Mouse (Mus musculus) urinary bladder, postnatal 4 days (tissue): ENCODE results near the gene Gm49361.
"Not testable (repeated sequence)": the region's sequence is repeated elsewhere in the genome, so short reads cannot be mapped to it uniquely, and the experiment has no call there.

Source experiments
- DNase-seq, 2 experiments: peaks; one replicate each; pipeline ENCODE4 v3.0.0; 2021 to 2022; ENCODE audit warnings: low spot score in 2 of 2

Gene Gm49361

GRCm38 (mm10) chr14:57746001-57746771 lies at the start of gene Gm49361:
TSS of gene Gm49361 (minus strand) at chr14:57746103.
- DNase-seq: peak; percentile 91

DNA sequence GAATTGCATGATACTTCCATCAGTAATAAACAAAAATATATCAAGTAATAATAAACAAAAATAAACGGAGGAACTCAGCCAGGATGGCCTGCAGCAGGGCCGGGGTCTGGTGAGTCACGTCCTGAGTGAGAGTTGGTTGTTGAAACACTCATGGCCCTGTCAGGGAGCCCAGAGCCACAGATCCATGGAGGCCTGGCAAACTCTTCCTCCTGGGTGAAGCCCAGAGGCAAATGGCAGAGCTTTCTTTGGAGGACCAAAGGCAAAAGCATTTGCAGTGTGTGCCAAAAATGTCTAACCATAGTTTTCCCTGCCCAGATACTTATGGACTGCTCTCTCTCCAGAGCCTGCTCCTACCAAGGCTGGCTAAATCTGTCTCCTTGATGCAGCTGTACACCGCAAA lies 45.3 kb upstream of the Gm49361 start:
- no peak for DNase-seq

DNA sequence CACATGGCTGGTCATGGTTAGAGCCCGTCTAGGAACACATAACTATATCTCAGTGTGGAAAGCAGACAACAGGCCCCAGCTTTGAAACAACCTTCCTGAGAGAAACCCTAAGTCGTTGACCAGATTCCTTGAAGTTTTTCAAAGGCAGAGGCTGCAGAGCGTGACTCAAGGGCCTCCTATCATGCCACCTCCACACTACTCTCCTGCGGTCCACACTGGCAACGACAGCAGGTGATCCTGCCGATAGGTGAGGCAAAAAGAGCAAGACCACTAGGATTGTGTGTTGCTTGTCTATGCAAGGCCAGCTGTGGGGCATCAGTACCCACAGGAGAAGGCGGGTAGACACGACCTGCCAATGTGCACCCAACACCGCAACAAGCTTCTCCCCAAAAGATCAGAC lies 43.9 kb upstream of the Gm49361 start:
- DNase-seq: no peak

DNA sequence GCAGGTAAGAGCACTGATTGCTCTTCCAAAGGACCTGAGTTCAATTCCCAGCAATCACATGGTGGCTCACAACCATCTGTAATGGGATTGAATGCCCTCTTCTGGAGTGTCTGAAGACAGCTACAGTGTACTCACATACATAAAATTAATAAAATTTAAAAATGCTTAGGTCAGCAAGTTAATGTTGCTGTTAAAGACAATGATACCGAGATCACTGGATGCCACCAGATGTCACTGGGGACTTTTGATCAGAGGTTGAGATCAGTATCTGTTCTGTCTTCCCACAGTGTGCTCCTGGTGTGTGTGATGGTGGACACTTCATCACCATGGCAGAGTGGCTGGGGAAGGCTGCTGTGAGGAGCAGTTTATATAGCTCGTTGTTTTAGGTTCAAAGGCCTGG lies 43.4 kb upstream of the Gm49361 start:
- DNase-seq: no peak

GRCm38 (mm10) chr14:57787406-57787805 lies 41.5 kb upstream of the Gm49361 start:
- no peak for DNase-seq

GRCm38 (mm10) chr14:57772157-57772815 lies 26.4 kb upstream of the Gm49361 start:
- DNase-seq: no peak

GRCm38 (mm10) chr14:57769102-57769501 lies 23.2 kb upstream of the Gm49361 start:
- no peak for DNase-seq

DNA sequence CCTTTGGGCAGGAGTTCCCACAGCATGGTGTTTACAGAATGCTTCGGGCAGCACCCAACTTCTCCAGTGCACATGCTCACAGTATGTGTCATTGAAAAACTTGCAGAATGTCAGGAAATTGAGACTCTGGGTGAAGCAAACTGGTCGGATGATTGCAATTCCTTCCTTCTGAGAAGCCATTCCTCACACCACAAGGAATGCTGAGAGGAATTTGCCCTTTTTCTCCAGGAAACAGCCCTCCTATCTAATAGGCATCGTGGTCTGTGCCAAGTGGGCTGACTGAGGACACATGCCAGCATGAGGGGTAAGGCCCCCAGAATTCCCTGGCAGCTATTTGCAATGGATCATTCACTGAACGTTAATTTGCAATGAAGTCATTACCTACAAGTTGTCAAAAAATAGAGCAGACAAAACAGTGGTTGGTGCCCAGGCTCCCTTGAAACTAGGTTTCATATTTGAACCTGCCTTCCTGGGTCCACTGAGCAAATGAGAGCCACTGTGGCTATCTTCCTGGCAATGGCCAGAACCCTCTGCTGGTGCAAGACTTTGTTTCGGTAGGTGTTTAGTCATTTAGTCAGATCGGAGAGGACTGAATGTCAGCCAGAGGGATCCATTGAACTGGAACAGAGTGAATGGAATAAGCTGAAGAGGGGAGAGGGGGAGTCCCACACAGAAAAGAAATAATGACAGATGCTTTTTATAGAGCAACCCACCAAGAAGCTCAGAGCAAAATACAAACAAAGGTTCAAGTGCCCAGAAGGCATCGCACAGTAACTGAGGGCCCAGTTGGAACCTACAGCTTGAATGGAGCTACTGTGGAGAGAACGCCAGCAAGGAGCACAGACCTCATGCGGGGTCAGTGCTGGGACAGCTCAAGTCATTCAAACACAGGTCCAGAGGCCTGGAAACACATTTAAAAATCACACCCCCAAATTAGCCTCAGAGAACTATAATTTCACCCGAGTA lies 14.8 kb upstream of the Gm49361 start:
- DNase-seq: no peak

GRCm38 (mm10) chr14:57758237-57758636 lies 12.3 kb upstream of the Gm49361 start, which contains the start of gene Lats2:
TSS of gene Lats2 (minus strand) at chr14:57758388.
- DNase-seq: no peak

- DNase-seq: no peak
These were observed 10.2 kb upstream of the Gm49361 start for GRCm38 (mm10) chr14:57756094-57756493.

DNA sequence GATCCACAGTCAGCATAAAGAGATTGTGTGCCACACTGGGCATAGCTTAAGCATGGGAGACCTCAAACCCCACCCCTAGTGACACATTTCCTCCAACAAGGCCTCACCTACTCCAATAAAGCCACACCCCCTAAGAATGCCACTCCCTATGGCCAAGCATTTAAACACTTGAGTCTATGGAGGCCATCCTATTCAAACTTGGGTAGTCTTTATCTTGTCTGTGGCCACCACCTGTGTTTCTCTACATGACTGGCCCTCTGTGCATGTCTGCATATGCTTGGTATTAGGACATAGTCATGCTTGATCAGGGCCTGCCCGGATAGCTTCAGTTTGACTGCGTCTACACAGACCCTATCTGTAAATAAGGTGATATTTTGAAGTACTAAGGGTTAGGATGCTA lies 9.8 kb upstream of the Gm49361 start:
- no peak for DNase-seq

GRCm38 (mm10) chr14:57753351-57753992 lies 7.6 kb upstream of the Gm49361 start:
- no peak for DNase-seq

- DNase-seq: not testable (repeated sequence)
These were observed 5.1 kb upstream of the Gm49361 start for GRCm38 (mm10) chr14:57751006-57751405.

DNA sequence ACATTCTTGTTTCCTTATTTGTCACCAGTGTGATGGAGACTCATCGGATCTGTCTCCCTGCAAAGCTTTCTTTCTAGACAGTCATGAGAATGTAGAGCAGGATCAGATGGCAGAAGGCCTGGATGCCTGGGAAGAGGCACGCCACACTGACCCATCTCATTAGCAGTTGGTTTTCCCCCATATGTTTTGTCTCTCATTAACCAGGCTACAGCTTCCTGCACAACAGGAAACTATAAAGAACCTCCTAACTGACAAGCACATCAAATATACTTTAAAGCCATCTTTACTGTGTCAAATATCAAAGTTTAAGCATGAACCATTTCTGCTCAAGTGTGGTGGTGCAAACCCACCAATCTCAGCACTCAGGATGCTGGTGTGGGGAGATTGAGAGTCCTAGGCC lies 3.6 kb upstream of the Gm49361 start:
- no peak for DNase-seq

- peak in 1 of 2 experiments; percentile 51 for DNase-seq
These were observed 473 bp downstream of the Gm49361 start for GRCm38 (mm10) chr14:57745291-57745969.

DNA sequence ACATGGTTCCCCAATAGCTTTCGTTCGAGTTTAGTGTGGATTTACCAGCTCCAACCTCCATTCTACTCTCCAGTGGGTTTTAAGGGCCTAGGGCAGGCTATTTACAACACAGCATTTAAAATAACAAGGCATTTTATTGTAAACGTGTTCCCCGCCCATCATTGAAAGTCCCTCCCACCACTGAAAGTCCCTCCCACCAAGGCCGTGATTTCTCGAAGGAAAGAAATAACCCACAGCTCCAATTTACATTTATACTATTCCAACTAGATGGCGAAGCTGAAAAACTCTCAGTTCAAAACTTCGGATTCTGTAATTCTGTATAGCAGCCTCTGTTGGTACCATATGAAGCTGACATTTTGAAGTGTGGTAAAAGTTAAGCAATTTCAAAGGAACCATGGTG lies 1.4 kb downstream of the Gm49361 start:
- DNase-seq: no peak

- DNase-seq: no peak
These were observed 5.3 kb downstream of the Gm49361 start for GRCm38 (mm10) chr14:57740651-57741050.

GRCm38 (mm10) chr14:57737089-57737488 lies 8.8 kb downstream of the Gm49361 start:
- no peak for DNase-seq

GRCm38 (mm10) chr14:57736141-57736540 lies 9.8 kb downstream of the Gm49361 start:
- DNase-seq: no peak

DNA sequence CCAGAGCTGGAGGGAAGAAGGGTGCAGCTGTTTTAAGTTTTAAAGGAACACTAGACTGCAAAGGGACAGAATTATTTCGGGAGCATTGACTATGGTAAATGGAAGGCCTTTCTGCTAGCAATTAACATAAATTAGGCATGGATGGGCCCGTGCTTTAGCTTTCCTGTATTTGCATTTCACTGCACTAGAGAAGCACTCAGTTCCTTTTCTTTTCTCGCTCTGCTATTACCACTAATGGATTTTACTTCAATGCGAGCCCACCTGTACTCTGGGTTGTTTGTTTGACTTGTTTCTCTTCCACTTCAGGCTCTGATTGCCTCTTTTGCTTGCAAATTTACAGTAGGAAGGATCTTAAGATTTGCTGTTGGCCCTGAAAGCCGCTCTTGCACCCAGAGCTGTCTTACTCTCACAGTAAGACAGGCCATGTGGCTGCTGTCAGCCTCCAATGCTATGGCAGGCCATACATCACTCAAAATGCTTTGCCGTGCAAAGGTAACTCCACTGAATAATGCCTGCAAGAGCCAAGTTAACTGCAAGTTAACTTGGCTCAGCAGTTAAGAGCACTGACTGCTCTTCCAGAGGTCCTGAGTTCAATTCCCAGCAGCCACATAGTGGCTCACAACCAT lies 13.1 kb downstream of the Gm49361 start:
- DNase-seq: no peak

GRCm38 (mm10) chr14:57730527-57730926 lies 15.4 kb downstream of the Gm49361 start:
- no peak for DNase-seq
